Mouse (Mus musculus) spleen, postnatal 0 days (tissue): ENCODE measurements around the gene Slc44a1. TPM values are rescaled to one million over a fixed set of nuclear protein-coding genes. Genes with fewer than 3 reads are reported as not detected.

Experiments used
- polyA plus RNA-seq: library from polyadenylated mRNA; unstranded; fragments of >200 nt; fragmentation: Nextera tagmentation; extraction: Ambion mirVana; gene quantifications from 2 replicates; pipeline ENCODE4 v1.2.1, GENCODE M21; 2015

Gene Slc44a1
- 12.3 and 15.9 TPM in 2 replicates for polyA plus RNA-seq

GRCm38 (mm10) chr4:53440010-53440815 lies at the start of gene Slc44a1:
Gene Slc44a1 (plus strand): TSS chr4:53440413.

DNA sequence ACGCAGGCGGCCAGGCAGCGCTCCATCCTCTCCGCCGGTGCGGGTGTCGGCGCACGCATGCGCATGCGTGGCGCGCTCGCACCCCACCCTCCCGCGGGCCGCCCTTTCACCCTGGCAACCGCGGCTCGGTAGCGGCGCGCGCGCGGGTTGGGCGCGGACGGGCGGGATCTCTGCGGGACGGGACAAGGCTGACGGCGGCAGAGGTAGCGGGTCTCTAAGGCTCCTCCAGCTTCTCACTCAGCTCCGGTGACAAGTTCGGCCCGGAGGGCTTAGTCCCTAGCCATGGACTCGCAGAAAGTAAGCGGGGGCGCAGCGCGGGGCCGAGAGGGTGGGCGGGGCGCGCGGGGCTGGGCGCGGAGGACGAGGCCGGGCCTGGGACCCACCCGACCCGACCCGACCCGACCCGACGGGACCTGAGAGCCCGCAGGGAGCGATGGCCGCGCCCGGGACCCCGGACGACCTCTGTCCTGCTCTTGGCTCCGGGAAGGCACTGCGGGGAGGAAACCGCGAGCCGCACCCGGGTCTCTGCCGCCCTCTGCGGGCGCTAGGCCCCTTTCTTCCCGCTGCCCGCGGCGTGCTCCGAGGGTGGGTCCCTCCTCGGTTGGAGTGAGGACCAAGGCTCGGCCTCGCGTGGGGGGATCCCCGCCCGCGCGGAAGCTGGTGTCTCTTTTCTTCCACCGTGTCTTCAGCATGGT lies 191.2 kb downstream of the Slc44a1 start, which contains the start of gene Fsd1l:
Fsd1l (plus strand) TSS at position 156 of the 695 bp plus-strand sequence.

Other genes with a start within 250 kb of the Slc44a1 start
- gene Fsd1l, start 191.1 kb downstream of the Slc44a1 start, polyA plus RNA-seq = 1.3 and 2.2 TPM in 2 replicates